Mouse (Mus musculus): Measurements from ENCODE around the gene Caprin1. TPM values are rescaled to one million over a fixed set of nuclear protein-coding genes. Genes with fewer than 3 reads are reported as not detected.

The Caprin1 gene
- total and polyA plus RNA-seq, 3 experiments = 203 to 570 (median 513) TPM

GRCm38 (mm10) chr2:103808466-103808865 is 11.0 kb upstream of the Caprin1 start:
- no peak for ATAC-seq (ENCODE audit: extremely low read depth, insufficient number of reproducible peaks, low FRiP score, poor library complexity, severe bottlenecking)
- no peak overlapping the region for H3K4me3 ChIP-seq (ENCODE audit: low read depth, low read length)
- peaks cover 2% of the 10 kb centered on the region; the same call in 1 of the 2 replicates for H3K4me1 ChIP-seq (ENCODE audit: insufficient read depth, low read depth, low read length)
- no peaks in the 10 kb centered on the region for H3K36me3 ChIP-seq (replicated peaks)
- no peaks in the 10 kb centered on the region for H3K9me3 ChIP-seq (replicated peaks)
- DNase-seq (ENCODE audit: low spot score) = no peak
- TF ChIP-seq CTCF (IDR thresholded peaks at IDR 0.05; ENCODE audit: low read depth, low read length) = no peak
- TF ChIP-seq POLR2AphosphoS5 (IDR thresholded peaks at IDR 0.05; ENCODE audit: insufficient replicate concordance, low read depth, low read length) = no peak
- no peak for TF ChIP-seq TAL1 (conservative IDR thresholded peaks at IDR 0.05; ENCODE audit: low read depth, low read length)
- TF ChIP-seq GATA1 (IDR thresholded peaks at IDR 0.05; ENCODE audit: borderline replicate concordance, low read length) = no peak
- no peak for TF ChIP-seq GATA2 (IDR thresholded peaks at IDR 0.05; ENCODE audit: borderline replicate concordance, low read depth, low read length)
- H3K27me3 ChIP-seq (ENCODE audit: insufficient read depth, low read length) = peaks cover 5% of the 10 kb centered on the region; the same call in 1 of the 2 replicates

- H3K9me3 ChIP-seq (replicated peaks) = no peaks in the 10 kb centered on the region
- H3K4me3 ChIP-seq (ENCODE audit: low read depth, low read length) = no peak overlapping the region
- H3K36me3 ChIP-seq (replicated peaks) = peaks cover 8% of the 10 kb centered on the region
- no peak for DNase-seq (ENCODE audit: low spot score)
- H3K4me1 ChIP-seq (ENCODE audit: insufficient read depth, low read depth, low read length) = peaks cover 14% of the 10 kb centered on the region
- ATAC-seq (ENCODE audit: extremely low read depth, insufficient number of reproducible peaks, low FRiP score, poor library complexity, severe bottlenecking) = no peak
- no peaks in the 10 kb centered on the region; the same call in 1 of the 2 replicates for H3K27me3 ChIP-seq (ENCODE audit: insufficient read depth, low read length)
- TF ChIP-seq POLR2AphosphoS5 (IDR thresholded peaks at IDR 0.05; ENCODE audit: insufficient replicate concordance, low read depth, low read length) = no peak
- TF ChIP-seq GATA2 (IDR thresholded peaks at IDR 0.05; ENCODE audit: borderline replicate concordance, low read depth, low read length) = no peak
- no peak for TF ChIP-seq CTCF (IDR thresholded peaks at IDR 0.05; ENCODE audit: low read depth, low read length)
- no peak for TF ChIP-seq TAL1 (conservative IDR thresholded peaks at IDR 0.05; ENCODE audit: low read depth, low read length)
- no peak for TF ChIP-seq GATA1 (IDR thresholded peaks at IDR 0.05; ENCODE audit: borderline replicate concordance, low read length)
These were observed 6.5 kb upstream of the Caprin1 start for GRCm38 (mm10) chr2:103803770-103804530.

- TF ChIP-seq GATA2 (IDR thresholded peaks at IDR 0.05; ENCODE audit: borderline replicate concordance, low read depth, low read length) = no peak
- no peak for TF ChIP-seq CTCF (IDR thresholded peaks at IDR 0.05; ENCODE audit: low read depth, low read length)
- no peak for TF ChIP-seq TAL1 (conservative IDR thresholded peaks at IDR 0.05; ENCODE audit: low read depth, low read length)
- no peak for TF ChIP-seq GATA1 (IDR thresholded peaks at IDR 0.05; ENCODE audit: borderline replicate concordance, low read length)
- ATAC-seq (ENCODE audit: extremely low read depth, insufficient number of reproducible peaks, low FRiP score, poor library complexity, severe bottlenecking) (no peak), DNase-seq (ENCODE audit: low spot score) (no peak)
- H3K36me3 ChIP-seq (replicated peaks) = peaks cover 8% of the 10 kb centered on the region
- H3K4me3 ChIP-seq (ENCODE audit: low read depth, low read length) = no peak overlapping the region
- peaks cover 20% of the 10 kb centered on the region for H3K4me1 ChIP-seq (ENCODE audit: insufficient read depth, low read depth, low read length)
- no peaks in the 10 kb centered on the region for H3K9me3 ChIP-seq (replicated peaks)
- no peaks in the 10 kb centered on the region for H3K27me3 ChIP-seq (ENCODE audit: insufficient read depth, low read length)
These were observed 5.0 kb upstream of the Caprin1 start for GRCm38 (mm10) chr2:103802422-103802821.

- DNase-seq (ENCODE audit: low spot score) (peak; percentile 87), ATAC-seq (ENCODE audit: extremely low read depth, insufficient number of reproducible peaks, low FRiP score, poor library complexity, severe bottlenecking) (no peak; the same call in 1 of the 2 replicates)
- Histone ChIP-seq H3K36me3 (replicated peaks) (peaks cover 33% of the 10 kb centered on the region), H3K4me1 (ENCODE audit: insufficient read depth, low read depth, low read length) (peaks cover 43% of the 10 kb centered on the region), H3K27me3 (ENCODE audit: insufficient read depth, low read length) (no peaks in the 10 kb centered on the region), H3K9me3 (replicated peaks) (no peaks in the 10 kb centered on the region), H3K4me3 (ENCODE audit: low read depth, low read length) (peak overlapping the region; percentile 90)
- TF ChIP-seq CTCF (IDR thresholded peaks at IDR 0.05; ENCODE audit: low read depth, low read length) (no peak), GATA1 (IDR thresholded peaks at IDR 0.05; ENCODE audit: borderline replicate concordance, low read length) (no peak), GATA2 (IDR thresholded peaks at IDR 0.05; ENCODE audit: borderline replicate concordance, low read depth, low read length) (no peak), TAL1 (conservative IDR thresholded peaks at IDR 0.05; ENCODE audit: low read depth, low read length) (no peak)
These were observed 485 bp downstream of the Caprin1 start for GRCm38 (mm10) chr2:103796861-103797466.

- DNase-seq (ENCODE audit: low spot score) = peak; percentile 18
- no peaks in the 10 kb centered on the region for H3K9me3 ChIP-seq (replicated peaks)
- H3K27me3 ChIP-seq (ENCODE audit: insufficient read depth, low read length) = no peaks in the 10 kb centered on the region
- 0 out of 2 replicates have a peak, but pooled peaks have one; percentile 11 for ATAC-seq (ENCODE audit: extremely low read depth, insufficient number of reproducible peaks, low FRiP score, poor library complexity, severe bottlenecking)
- no peak for TF ChIP-seq CTCF (IDR thresholded peaks at IDR 0.05; ENCODE audit: low read depth, low read length)
- TF ChIP-seq TAL1 (conservative IDR thresholded peaks at IDR 0.05; ENCODE audit: low read depth, low read length) = no peak
- no peak for TF ChIP-seq GATA2 (IDR thresholded peaks at IDR 0.05; ENCODE audit: borderline replicate concordance, low read depth, low read length)
- no peak for TF ChIP-seq GATA1 (IDR thresholded peaks at IDR 0.05; ENCODE audit: borderline replicate concordance, low read length)
- no peak for TF ChIP-seq POLR2AphosphoS5 (IDR thresholded peaks at IDR 0.05; ENCODE audit: insufficient replicate concordance, low read depth, low read length)
- H3K4me3 ChIP-seq (ENCODE audit: low read depth, low read length) = peak overlapping the region; percentile 90
- peaks cover 37% of the 10 kb centered on the region for H3K36me3 ChIP-seq (replicated peaks)
- peaks cover 46% of the 10 kb centered on the region for H3K4me1 ChIP-seq (ENCODE audit: insufficient read depth, low read depth, low read length)
These were observed 1.1 kb downstream of the Caprin1 start for GRCm38 (mm10) chr2:103796211-103796860.

- Histone ChIP-seq H3K27me3 (ENCODE audit: insufficient read depth, low read length) (no peaks in the 10 kb centered on the region), H3K36me3 (replicated peaks) (peaks cover 39% of the 10 kb centered on the region), H3K9me3 (replicated peaks) (no peaks in the 10 kb centered on the region), H3K4me1 (ENCODE audit: insufficient read depth, low read depth, low read length) (peaks cover 44% of the 10 kb centered on the region), H3K4me3 (ENCODE audit: low read depth, low read length) (peak overlapping the region; percentile 90)
- DNase-seq (ENCODE audit: low spot score) (peak; percentile 55), ATAC-seq (ENCODE audit: extremely low read depth, insufficient number of reproducible peaks, low FRiP score, poor library complexity, severe bottlenecking) (peak; percentile 82)
- no peak for TF ChIP-seq CTCF (IDR thresholded peaks at IDR 0.05; ENCODE audit: low read depth, low read length)
- no peak for TF ChIP-seq TAL1 (conservative IDR thresholded peaks at IDR 0.05; ENCODE audit: low read depth, low read length)
- TF ChIP-seq GATA2 (IDR thresholded peaks at IDR 0.05; ENCODE audit: borderline replicate concordance, low read depth, low read length) = no peak
- TF ChIP-seq GATA1 (IDR thresholded peaks at IDR 0.05; ENCODE audit: borderline replicate concordance, low read length) = no peak
- no peak for TF ChIP-seq POLR2AphosphoS5 (IDR thresholded peaks at IDR 0.05; ENCODE audit: insufficient replicate concordance, low read depth, low read length)
These were observed 1.6 kb downstream of the Caprin1 start for GRCm38 (mm10) chr2:103795843-103796210.
